ENCODE assay signal across 23 mouse cellular contexts in genomic region chr11:58314069-58314468, GRCm38 (mm10). TPM values are rescaled to one million over a fixed set of nuclear protein-coding genes. Genes with fewer than 3 reads are reported as not detected.
DNase-seq lines count a peak whose midpoint lies in the region; TF ChIP-seq lines count a peak whose summit lies in the region.
"Had no signal": no experiment of that assay in that cellular context is flagged by ENCODE, and none has a peak within 500 bp of the region (broad histone marks: within the 10 kb centered on the region; RNA-seq: fewer than 3 reads in every experiment).

No protein-coding gene starts in this region.

- no peak overlapping the region for H3K27ac ChIP-seq in MEL (ENCODE audit: control insufficient read depth, low read depth, low read length)
- no peak overlapping the region for H3K27ac ChIP-seq in kidney, adult 2 months (ENCODE audit: insufficient read depth, low read depth, low read length)
- H3K27ac ChIP-seq: embryonic facial prominence, embryonic 12.5 days; gastrocnemius, adult 2 months; heart, embryonic 15.5 days; hindbrain, embryonic 10.5 days; intestine, embryonic 15.5 days; kidney, embryonic 15.5 days; limb, embryonic 10.5 days; neural tube, embryonic 15.5 days had no signal

- H3K9me3 ChIP-seq in MEL (replicated peaks; ENCODE audit: insufficient read depth, low read length) = no peaks in the 10 kb centered on the region
- H3K9me3 ChIP-seq: embryonic facial prominence, embryonic 12.5 days; heart, embryonic 15.5 days; hindbrain, embryonic 10.5 days; intestine, embryonic 15.5 days; kidney, embryonic 15.5 days; limb, embryonic 10.5 days; neural tube, embryonic 15.5 days had no signal

- WGBS in kidney, adult 2 months = 89% methylated on average over 6 of the region's 6 CpGs

- TF ChIP-seq CTCF in MEL (IDR thresholded peaks at IDR 0.05 in 2 of 3, conservative IDR thresholded peaks at IDR 0.05 in 1 of 3; ENCODE audit: control insufficient read depth in 1 of 3, insufficient read depth in 1 of 3, low read depth in 2 of 3, low read length in 3 of 3, poor library complexity in 1 of 3, severe bottlenecking in 1 of 3) = no peak
- no peak for TF ChIP-seq CTCF in brain, embryonic 14.5 days (IDR thresholded peaks at IDR 0.05; ENCODE audit: borderline replicate concordance, extremely low read depth, insufficient read depth, insufficient read length)
- no peak for TF ChIP-seq CTCF in kidney, adult 2 months (conservative IDR thresholded peaks at IDR 0.05; ENCODE audit: insufficient read depth, insufficient read length, low read depth, low read length)

- H3K9ac ChIP-seq in MEL (ENCODE audit: control insufficient read depth, low read depth, low read length, poor library complexity, severe bottlenecking) = no peak overlapping the region
- H3K9ac ChIP-seq: embryonic facial prominence, embryonic 12.5 days; heart, embryonic 15.5 days; intestine, embryonic 15.5 days; kidney, embryonic 15.5 days; neural tube, embryonic 15.5 days had no signal

- no peak overlapping the region for H3K4me3 ChIP-seq in MEL (ENCODE audit: control insufficient read depth in 1 of 2, insufficient read depth in 1 of 2, low read depth in 2 of 2, low read length in 2 of 2)
- H3K4me3 ChIP-seq in kidney, adult 2 months (ENCODE audit: insufficient read depth, low read depth, low read length) = no peak overlapping the region
- H3K4me3 ChIP-seq: embryonic facial prominence, embryonic 12.5 days; gastrocnemius, adult 2 months; heart, embryonic 15.5 days; hindbrain, embryonic 10.5 days; intestine, embryonic 15.5 days; kidney, embryonic 15.5 days; limb, embryonic 10.5 days; neural tube, embryonic 15.5 days had no signal

- TF ChIP-seq EP300 in MEL (IDR thresholded peaks at IDR 0.05; ENCODE audit: low read depth in 1 of 2, low read length in 2 of 2) = no peak

- no peaks in the 10 kb centered on the region for H3K27me3 ChIP-seq in MEL (ENCODE audit: control insufficient read depth in 1 of 2, insufficient read depth in 2 of 2, low read length in 2 of 2)
- H3K27me3 ChIP-seq in kidney, adult 2 months (replicated peaks; ENCODE audit: control insufficient read depth, insufficient read depth, low read length) = no peaks in the 10 kb centered on the region
- H3K27me3 ChIP-seq: embryonic facial prominence, embryonic 12.5 days; heart, embryonic 15.5 days; intestine, embryonic 15.5 days; kidney, embryonic 15.5 days; neural tube, embryonic 15.5 days had no signal

- TF ChIP-seq RAD21 in MEL (IDR thresholded peaks at IDR 0.05; ENCODE audit: low read depth, low read length) = no peak

- H3K36me3 ChIP-seq in MEL (ENCODE audit: control insufficient read depth in 1 of 2, insufficient read depth in 2 of 2, low read length in 2 of 2) = peaks cover 0 to 6% of the 10 kb centered on the region in 2 experiments; a peak in 2 of 4 replicates
- no peaks in the 10 kb centered on the region for H3K36me3 ChIP-seq in kidney, adult 2 months (ENCODE audit: control insufficient read depth, insufficient read depth, low read length)

- no peaks in the 10 kb centered on the region for H3K79me2 ChIP-seq in MEL (ENCODE audit: control insufficient read depth, insufficient read depth, low read length, poor library complexity)

- DNase-seq in cerebellum, postnatal 10 days = peak; percentile 83 to 85
- DNase-seq in cerebellum, adult 11 months = no peak
- DNase-seq in layer of hippocampus, postnatal 10 days (ENCODE audit: low spot score in 2 of 2) = peak; percentile 29 to 31
- no peak for DNase-seq in layer of hippocampus, adult 9-10 months (ENCODE audit: low spot score)
- DNase-seq in MEL (ENCODE audit: low read depth, low spot score) = no peak
- DNase-seq in brain, embryonic 14.5 days (ENCODE audit: low read depth) = peak; percentile 30
- no peak for DNase-seq in kidney, adult 2 months
- DNase-seq: gastrocnemius, adult 2 months; layer of hippocampus, adult 9-11 months; lung, adult 2 months; retina, postnatal 1 day; spleen, adult 18-20 months had no signal

- TF ChIP-seq POLR2A in MEL (IDR thresholded peaks at IDR 0.05; ENCODE audit: control insufficient read depth in 1 of 2, insufficient read depth in 1 of 2, low read depth in 1 of 2, low read length in 2 of 2, poor library complexity in 1 of 2) = 0 out of 4 replicates have a peak, but pooled peaks of 1 of the 2 experiments have one; percentile 37
- no peak for TF ChIP-seq POLR2A in brain, embryonic 14.5 days (IDR thresholded peaks at IDR 0.05; ENCODE audit: borderline replicate concordance, extremely low read depth, insufficient read depth, insufficient read length, poor library complexity, severe bottlenecking)
- no peak for TF ChIP-seq POLR2A in kidney, adult 2 months (IDR thresholded peaks at IDR 0.05; ENCODE audit: low read depth, low read length)

- no peaks in the 10 kb centered on the region for H3K4me1 ChIP-seq in MEL (ENCODE audit: control insufficient read depth in 1 of 2, insufficient read depth in 2 of 2, low read length in 2 of 2)
- H3K4me1 ChIP-seq in kidney, adult 2 months (ENCODE audit: control insufficient read depth, insufficient read depth, low read length) = no peaks in the 10 kb centered on the region
- H3K4me1 ChIP-seq: embryonic facial prominence, embryonic 12.5 days; heart, embryonic 15.5 days; hindbrain, embryonic 10.5 days; intestine, embryonic 15.5 days; kidney, embryonic 15.5 days had no signal

TF ChIP-seq in MEL, 35 proteins besides CTCF, POLR2A, EP300 and RAD21:
- TF ChIP-seq POLR2AphosphoS2 (IDR thresholded peaks at IDR 0.05; ENCODE audit: low read length) (0 out of 2 replicates have a peak, but pooled peaks have one; percentile 22), MXI1 (IDR thresholded peaks at IDR 0.05; ENCODE audit: low read depth, low read length) (no peak)

RNA-seq across cellular contexts. Expression of gene Zfp692, which starts 7.2 kb away (rescaled TPM):
- 10 to 100 TPM; 17.7 to 23.5 TPM for total RNA-seq in layer of hippocampus, postnatal 10 days (2021)
- 16.0 and 25.7 TPM in 2 replicates for total RNA-seq in MEL (2012; rRNA removed)
- polyA plus RNA-seq in MEL (2012; ENCODE audit: insufficient read depth in 1 of 2, insufficient read length in 2 of 2, low read depth in 1 of 2, low replicate concordance in 2 of 2, missing spikeins in 1 of 2) = 10 to 100 TPM in 1 of 2 experiments, not detected in 1; 38.0 TPM
- 43.0 and 83.0 TPM in 2 replicates for polyA plus RNA-seq in brain, embryonic 14.5 days (2012; rRNA removed)
- polyA plus RNA-seq in kidney, adult 2 months (2012; rRNA removed) = 14.8 and 20.8 TPM in 2 replicates

RNA-seq across cellular contexts. Expression of gene Zfp672, which starts 16.1 kb away (rescaled TPM):
- 10 to 100 TPM; 43.0 to 51.1 TPM for total RNA-seq in layer of hippocampus, postnatal 10 days (2021)
- total RNA-seq in MEL (2012; rRNA removed) = 27.2 and 39.5 TPM in 2 replicates
- polyA plus RNA-seq in MEL (2012; ENCODE audit: insufficient read depth in 1 of 2, insufficient read length in 2 of 2, low read depth in 1 of 2, low replicate concordance in 2 of 2, missing spikeins in 1 of 2) = 10 to 100 TPM in 1 of 2 experiments, not detected in 1; 22.6 TPM
- polyA plus RNA-seq in brain, embryonic 14.5 days (2012; rRNA removed) = 41.9 and 47.0 TPM in 2 replicates
- polyA plus RNA-seq in kidney, adult 2 months (2012; rRNA removed) = 30.8 and 38.3 TPM in 2 replicates

RNA-seq across cellular contexts. Expression of gene Sh3bp5l, which starts 16.5 kb away (rescaled TPM):
- total RNA-seq in layer of hippocampus, postnatal 10 days (2021) = 10 to 100 TPM; 59.5 to 64.3 TPM
- 27.3 and 31.7 TPM in 2 replicates for total RNA-seq in MEL (2012; rRNA removed)
- 10 to 100 TPM in 1 of 2 experiments, not detected in 1; 32.8 TPM for polyA plus RNA-seq in MEL (2012; ENCODE audit: insufficient read depth in 1 of 2, insufficient read length in 2 of 2, low read depth in 1 of 2, low replicate concordance in 2 of 2, missing spikeins in 1 of 2)
- 39.9 and 46.8 TPM in 2 replicates for polyA plus RNA-seq in brain, embryonic 14.5 days (2012; rRNA removed)
- 29.7 and 32.8 TPM in 2 replicates for polyA plus RNA-seq in kidney, adult 2 months (2012; rRNA removed)

RNA-seq across cellular contexts. Expression of gene 4930438A08Rik, which starts 39.5 kb away (rescaled TPM):
- not detected for total RNA-seq in layer of hippocampus, postnatal 10 days (2021)
- total RNA-seq in MEL (2012; rRNA removed) = not detected in 2 replicates
- not detected for polyA plus RNA-seq in MEL (2012; ENCODE audit: insufficient read depth in 1 of 2, insufficient read length in 2 of 2, low read depth in 1 of 2, low replicate concordance in 2 of 2, missing spikeins in 1 of 2)
- polyA plus RNA-seq in brain, embryonic 14.5 days (2012; rRNA removed) = not detected in 2 replicates
- polyA plus RNA-seq in kidney, adult 2 months (2012; rRNA removed) = not detected in 2 replicates
- total RNA-seq: gastrocnemius, adult 2 months had no signal
- polyA plus RNA-seq: cortical plate, adult 2 months; forebrain, embryonic 16.5 days; heart, embryonic 15.5 days; intestine, embryonic 15.5 days; kidney, embryonic 15.5 days; limb, embryonic 10.5 days; midbrain, embryonic 11.5 days; neural tube, embryonic 15.5 days; stomach, embryonic 14.5 days had no signal

Comparison
In these comparisons a context has a peak if more than half of its experiments do, and no peak if none do; other contexts are left out.
1. DNase-seq: peak in cerebellum, postnatal 10 days (2 of 2), layer of hippocampus, postnatal 10 days (2 of 2) and brain, embryonic 14.5 days (single experiment); none in cerebellum, adult 11 months (single experiment), layer of hippocampus, adult 9-10 months (single experiment), MEL (single experiment) and kidney, adult 2 months (single experiment).